Mouse (Mus musculus): ENCODE measurements around the gene Slc27a5. TPM values are rescaled to one million over a fixed set of nuclear protein-coding genes. Genes with fewer than 3 reads are reported as not detected.

Gene Slc27a5
- polyA plus RNA-seq, 1 experiment from 2014 or later = 1.1 TPM

DNA sequence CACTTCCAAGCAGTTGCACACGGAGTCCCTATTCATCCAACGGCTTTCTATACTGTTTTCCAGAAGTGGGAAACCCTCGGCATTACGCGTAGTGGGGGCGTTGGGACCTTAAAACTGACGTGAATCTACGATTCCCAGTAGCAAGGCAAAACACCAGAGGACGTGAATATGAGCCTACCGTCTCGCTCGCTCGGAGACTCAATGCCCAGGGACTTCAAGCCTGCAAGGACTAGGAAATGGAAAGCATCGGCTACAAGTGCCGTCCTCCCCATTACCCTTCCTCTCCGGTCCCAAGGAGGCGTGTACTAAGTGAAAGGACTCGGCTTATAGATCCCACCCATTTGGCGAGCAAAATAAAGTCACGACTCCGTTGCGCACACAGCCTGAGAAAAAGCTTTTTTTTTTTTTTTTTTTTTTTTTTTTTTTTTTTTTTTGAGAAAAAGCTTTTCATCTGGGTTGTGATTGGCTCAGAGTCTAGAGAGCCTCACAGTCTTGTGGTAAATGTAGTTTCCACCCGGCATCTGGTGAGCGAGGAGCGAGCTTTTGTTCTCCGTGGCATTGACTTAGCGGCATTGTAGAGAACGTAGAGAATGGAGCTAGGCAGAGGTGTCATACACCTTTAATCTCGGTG, 36.4 kb downstream of the Slc27a5 start:
- Histone ChIP-seq H3K4me2 (peak overlapping the region; percentile 76), H3K9me3 (ENCODE audit: control insufficient read depth, low read length) (no peaks in the 10 kb centered on the region), H3K36me3 (ENCODE audit: control insufficient read depth, insufficient read depth, low read length) (no peaks in the 10 kb centered on the region), H3K27ac (ENCODE audit: low read depth, low read length) (peak overlapping the region; percentile 56), H3K4me3 (ENCODE audit: low read depth, low read length) (peak overlapping the region; percentile 62), H3K27me3 (replicated peaks; ENCODE audit: control insufficient read depth, insufficient read depth, low read length) (no peaks in the 10 kb centered on the region), H3K9ac (ENCODE audit: low read depth, low read length) (peak overlapping the region; percentile 72), H3K4me1 (replicated peaks; ENCODE audit: control insufficient read depth, insufficient read depth, low read length) (peaks cover 11% of the 10 kb centered on the region)
- DNase-seq (ENCODE audit: low spot score) (peak; percentile 68), ATAC-seq (replicated peaks; ENCODE audit: low FRiP score) (peak; percentile 35)
- 3% methylated on average over 29 of the region's 29 CpGs for WGBS

GRCm38 (mm10) chr7:12959718-12960117, 38.3 kb downstream of the Slc27a5 start:
- H3K36me3 ChIP-seq (ENCODE audit: control insufficient read depth, insufficient read depth, low read length) = no peaks in the 10 kb centered on the region
- H3K9ac ChIP-seq (ENCODE audit: low read depth, low read length) = no peak overlapping the region
- no peak for DNase-seq (ENCODE audit: low spot score)
- no peak overlapping the region for H3K4me2 ChIP-seq
- H3K9me3 ChIP-seq (ENCODE audit: control insufficient read depth, low read length) = no peaks in the 10 kb centered on the region
- WGBS = 34% methylated on average over 4 of the region's 4 CpGs
- H3K4me1 ChIP-seq (replicated peaks; ENCODE audit: control insufficient read depth, insufficient read depth, low read length) = peaks cover 4% of the 10 kb centered on the region
- H3K4me3 ChIP-seq (ENCODE audit: low read depth, low read length) = no peak overlapping the region
- no peak overlapping the region for H3K27ac ChIP-seq (ENCODE audit: low read depth, low read length)
- no peaks in the 10 kb centered on the region for H3K27me3 ChIP-seq (replicated peaks; ENCODE audit: control insufficient read depth, insufficient read depth, low read length)
- ATAC-seq (replicated peaks; ENCODE audit: low FRiP score) = no peak

DNA sequence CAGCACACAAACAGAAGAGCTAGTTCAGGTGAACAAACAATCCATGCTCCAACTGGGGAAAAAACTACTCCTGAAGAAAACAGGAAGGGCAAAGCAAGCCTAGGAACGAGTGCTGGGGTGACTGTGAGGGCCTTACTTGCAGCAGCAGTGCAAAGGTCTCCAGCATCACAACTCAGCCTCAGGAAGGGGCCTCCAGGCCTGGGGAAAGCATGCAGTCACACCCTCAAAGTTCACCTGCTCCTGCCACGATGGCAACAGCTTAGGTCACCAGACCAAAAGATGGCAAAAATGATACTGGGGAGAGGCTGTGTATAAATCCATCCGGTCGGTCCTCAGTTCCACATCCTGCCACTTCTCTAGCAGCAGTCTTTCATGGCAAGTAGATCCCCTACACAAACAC, 39.0 kb downstream of the Slc27a5 start:
- Histone ChIP-seq H3K9me3 (ENCODE audit: control insufficient read depth, low read length) (no peaks in the 10 kb centered on the region), H3K4me3 (ENCODE audit: low read depth, low read length) (no peak overlapping the region), H3K4me1 (replicated peaks; ENCODE audit: control insufficient read depth, insufficient read depth, low read length) (peaks cover 3% of the 10 kb centered on the region; the same call in 1 of the 2 replicates), H3K27ac (ENCODE audit: low read depth, low read length) (no peak overlapping the region), H3K9ac (ENCODE audit: low read depth, low read length) (no peak overlapping the region; the same call in 1 of the 2 replicates), H3K4me2 (no peak overlapping the region), H3K36me3 (ENCODE audit: control insufficient read depth, insufficient read depth, low read length) (no peaks in the 10 kb centered on the region), H3K27me3 (replicated peaks; ENCODE audit: control insufficient read depth, insufficient read depth, low read length) (no peaks in the 10 kb centered on the region)
- ATAC-seq (replicated peaks; ENCODE audit: low FRiP score) (no peak), DNase-seq (ENCODE audit: low spot score) (no peak)
- 74% methylated on average over 4 of the region's 4 CpGs for WGBS

DNA sequence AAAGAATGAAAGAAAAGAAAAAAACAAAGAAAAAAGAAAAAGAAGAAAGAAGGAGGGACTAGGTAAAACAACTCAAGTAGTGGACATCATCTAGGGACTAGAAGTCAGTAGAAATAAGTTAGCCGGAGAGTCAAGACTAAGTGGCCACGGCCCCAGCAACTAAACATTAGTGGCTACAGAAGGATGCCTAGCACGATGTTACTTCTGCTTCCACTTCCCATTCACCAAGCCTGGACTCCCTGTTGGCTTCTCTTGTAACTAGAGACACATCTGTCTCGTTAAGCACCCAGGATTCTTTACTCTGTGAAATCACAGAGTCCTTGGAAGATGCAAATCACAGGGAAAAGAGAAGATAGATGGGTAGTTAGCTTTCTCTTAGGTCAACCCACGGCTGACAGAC, 40.5 kb downstream of the Slc27a5 start:
- DNase-seq (ENCODE audit: low spot score) = no peak
- WGBS = 68% methylated on average over 5 of the region's 5 CpGs

GRCm38 (mm10) chr7:12954896-12955295, 43.1 kb downstream of the Slc27a5 start:
- Histone ChIP-seq H3K4me3 (ENCODE audit: low read depth, low read length) (no peak overlapping the region), H3K4me2 (no peak overlapping the region), H3K36me3 (ENCODE audit: control insufficient read depth, insufficient read depth, low read length) (no peaks in the 10 kb centered on the region), H3K27ac (ENCODE audit: low read depth, low read length) (peak overlapping the region; percentile 29; the same call in 1 of the 2 replicates), H3K4me1 (replicated peaks; ENCODE audit: control insufficient read depth, insufficient read depth, low read length) (0 out of 2 replicates have a peak, but pooled peaks cover 5% of the 10 kb centered on the region), H3K9ac (ENCODE audit: low read depth, low read length) (0 out of 2 replicates have a peak overlapping the region, but pooled peaks have one; percentile 31), H3K27me3 (replicated peaks; ENCODE audit: control insufficient read depth, insufficient read depth, low read length) (no peaks in the 10 kb centered on the region), H3K9me3 (ENCODE audit: control insufficient read depth, low read length) (no peaks in the 10 kb centered on the region)
- DNase-seq (ENCODE audit: low spot score) (no peak), ATAC-seq (replicated peaks; ENCODE audit: low FRiP score) (peak; percentile 62)
- 40% methylated on average over 3 of the region's 3 CpGs for WGBS

More for the DNA sequence above, 40.5 kb downstream of the Slc27a5 start:
- Histone ChIP-seq H3K9me3 (ENCODE audit: control insufficient read depth, low read length) (no peaks in the 10 kb centered on the region), H3K27me3 (replicated peaks; ENCODE audit: control insufficient read depth, insufficient read depth, low read length) (no peaks in the 10 kb centered on the region), H3K9ac (ENCODE audit: low read depth, low read length) (no peak overlapping the region), H3K4me2 (no peak overlapping the region), H3K4me1 (replicated peaks; ENCODE audit: control insufficient read depth, insufficient read depth, low read length) (peaks cover 3% of the 10 kb centered on the region; the same call in 1 of the 2 replicates), H3K27ac (ENCODE audit: low read depth, low read length) (no peak overlapping the region), H3K4me3 (ENCODE audit: low read depth, low read length) (no peak overlapping the region), H3K36me3 (ENCODE audit: control insufficient read depth, insufficient read depth, low read length) (no peaks in the 10 kb centered on the region)
- no peak for ATAC-seq (replicated peaks; ENCODE audit: low FRiP score)

DNA sequence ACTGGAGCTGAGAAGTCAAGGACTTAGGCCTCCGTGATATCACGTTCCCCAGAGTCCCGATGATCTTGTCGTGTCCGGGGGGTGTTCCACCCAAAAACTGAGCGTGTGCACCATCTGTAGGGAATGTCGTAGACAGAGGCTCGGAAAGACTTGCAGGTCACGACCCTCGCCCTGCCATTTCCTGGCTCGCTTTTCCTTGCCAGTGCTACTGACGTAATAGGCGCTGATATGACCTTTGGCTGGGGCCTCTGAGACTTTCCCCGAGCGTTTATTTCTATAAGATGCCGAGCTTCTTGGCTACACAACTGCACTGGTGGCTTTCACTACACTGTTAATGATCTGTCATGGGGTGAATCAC, 48.1 kb downstream of the Slc27a5 start:
- DNase-seq (ENCODE audit: low spot score) (no peak), ATAC-seq (replicated peaks; ENCODE audit: low FRiP score) (peak; percentile 59)
- Histone ChIP-seq H3K4me3 (ENCODE audit: low read depth, low read length) (peak overlapping the region; percentile 54), H3K36me3 (ENCODE audit: control insufficient read depth, insufficient read depth, low read length) (no peaks in the 10 kb centered on the region), H3K27me3 (replicated peaks; ENCODE audit: control insufficient read depth, insufficient read depth, low read length) (no peaks in the 10 kb centered on the region), H3K27ac (ENCODE audit: low read depth, low read length) (peak overlapping the region; percentile 72), H3K9ac (ENCODE audit: low read depth, low read length) (peak overlapping the region; percentile 78), H3K4me2 (peak overlapping the region; percentile 87), H3K9me3 (ENCODE audit: control insufficient read depth, low read length) (no peaks in the 10 kb centered on the region), H3K4me1 (replicated peaks; ENCODE audit: control insufficient read depth, insufficient read depth, low read length) (peaks cover 5% of the 10 kb centered on the region; the same call in 1 of the 2 replicates)
- 6% methylated on average over 16 of the region's 16 CpGs for WGBS

- H3K9ac ChIP-seq (ENCODE audit: low read depth, low read length) = peak overlapping the region; percentile 78
- WGBS = 9% methylated on average over 35 of the region's 35 CpGs
- no peaks in the 10 kb centered on the region for H3K36me3 ChIP-seq (ENCODE audit: control insufficient read depth, insufficient read depth, low read length)
- H3K27ac ChIP-seq (ENCODE audit: low read depth, low read length) = peak overlapping the region; percentile 76
- H3K4me3 ChIP-seq (ENCODE audit: low read depth, low read length) = peak overlapping the region; percentile 54
- peak overlapping the region; percentile 87 for H3K4me2 ChIP-seq
- no peaks in the 10 kb centered on the region for H3K9me3 ChIP-seq (ENCODE audit: control insufficient read depth, low read length)
- DNase-seq (ENCODE audit: low spot score) (peak; percentile 87), ATAC-seq (replicated peaks; ENCODE audit: low FRiP score) (peak; percentile 96)
- H3K27me3 ChIP-seq (replicated peaks; ENCODE audit: control insufficient read depth, insufficient read depth, low read length) = no peaks in the 10 kb centered on the region
- H3K4me1 ChIP-seq (replicated peaks; ENCODE audit: control insufficient read depth, insufficient read depth, low read length) = peaks cover 5% of the 10 kb centered on the region; the same call in 1 of the 2 replicates
Measured at GRCm38 (mm10) chr7:12949032-12949871, 48.7 kb downstream of the Slc27a5 start.

DNA sequence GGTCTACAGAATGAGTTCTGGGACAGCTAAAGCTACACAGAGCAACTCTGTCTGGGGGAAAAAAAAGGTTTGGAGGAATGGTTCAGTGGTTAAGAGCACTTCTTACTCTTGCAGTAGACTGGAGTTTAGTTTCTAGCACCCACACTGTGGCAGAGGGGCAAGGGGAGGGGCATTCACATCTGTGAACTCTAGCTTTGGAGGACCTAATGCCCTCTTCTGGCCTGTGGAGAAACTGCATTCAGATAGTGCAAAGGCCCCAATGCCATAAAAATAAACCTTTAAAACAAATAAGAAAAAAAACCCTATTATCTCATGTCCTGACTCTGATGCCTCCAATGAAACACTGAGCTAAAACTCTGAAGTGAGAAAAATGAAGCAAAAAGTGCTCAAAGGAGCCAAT, 54.5 kb downstream of the Slc27a5 start:
- Histone ChIP-seq H3K36me3 (ENCODE audit: control insufficient read depth, insufficient read depth, low read length) (no peaks in the 10 kb centered on the region), H3K9ac (ENCODE audit: low read depth, low read length) (no peak overlapping the region), H3K4me2 (no peak overlapping the region), H3K4me1 (replicated peaks; ENCODE audit: control insufficient read depth, insufficient read depth, low read length) (no peaks in the 10 kb centered on the region; the same call in 1 of the 2 replicates), H3K27ac (ENCODE audit: low read depth, low read length) (no peak overlapping the region), H3K9me3 (ENCODE audit: control insufficient read depth, low read length) (no peaks in the 10 kb centered on the region), H3K27me3 (replicated peaks; ENCODE audit: control insufficient read depth, insufficient read depth, low read length) (no peaks in the 10 kb centered on the region), H3K4me3 (ENCODE audit: low read depth, low read length) (no peak overlapping the region)
- ATAC-seq (replicated peaks; ENCODE audit: low FRiP score) (peak; percentile 49; the same call in 1 of the 2 replicates), DNase-seq (ENCODE audit: low spot score) (no peak)

All from liver, embryonic 11.5 days (tissue).